Mouse (Mus musculus): ENCODE measurements at regions not wholly inside any gene's neighbourhood (a gene's known extent, or its start where the extent isn't known, plus 50 kb on each side); places are given as distances from the start of the nearest gene placed in this dataset.

- TF ChIP-seq CTCF (IDR thresholded peaks at IDR 0.05; ENCODE audit: low read depth) = no peak
- TF ChIP-seq EP300 (IDR thresholded peaks at IDR 0.05; ENCODE audit: low read depth) = no peak
These were observed 209.4 kb upstream of the Hand2 start for GRCm38 (mm10) chr8:57111403-57111771.
